Mouse (Mus musculus) spleen, adult 2 months (tissue): ENCODE data around the gene Wnt5b.

ENCODE experiments used
- CTCF ChIP-seq: fragments of 200-500 bp; IDR thresholded peaks from 2 replicates; pipeline ENCODE4 v1.5.1; 2011; ENCODE audit warnings: mild to moderate bottlenecking, inconsistent platforms; ENCODE audit not compliant: insufficient read depth, insufficient read length, insufficient replicate concordance; ENCODE audit errors: extremely low read depth
- POLR2A ChIP-seq: fragments of 200-500 bp; IDR thresholded peaks from 2 replicates; pipeline ENCODE4 v1.6.1; 2011; ENCODE audit warnings: low read depth, low read length, inconsistent platforms

DNA sequence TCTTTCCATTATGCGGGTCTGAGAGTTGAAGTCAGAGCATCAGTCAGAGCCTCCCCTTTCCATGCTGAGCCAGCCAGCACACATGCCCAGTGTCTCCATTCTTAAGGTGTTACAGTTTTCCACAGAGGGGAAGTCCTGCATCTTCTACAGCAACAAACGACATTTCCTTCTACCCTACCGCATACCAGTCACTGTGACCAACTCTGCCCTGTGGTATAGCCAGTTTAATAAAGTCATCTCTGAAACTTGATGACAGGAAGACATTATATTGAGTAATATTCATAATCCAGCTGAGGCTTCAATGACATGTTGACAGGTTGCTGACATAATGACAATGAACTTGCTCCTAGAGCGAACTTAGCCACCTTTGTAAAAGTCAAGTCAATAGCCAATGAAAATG is 153.4 kb downstream of the Wnt5b start:
- TF ChIP-seq CTCF: no peak
- TF ChIP-seq POLR2A: no peak
